Mouse (Mus musculus) MN1 (cell line): ENCODE measurements around the gene Rpp40.

Experiments used
- DNase-seq: peaks from one replicate; pipeline ENCODE4 v3.0.0-alpha.2; 2016; ENCODE audit warnings: low spot score

The Rpp40 gene

GRCm38 (mm10) chr13:35851581-35851980 is 54.6 kb downstream of the Rpp40 start:
- DNase-seq: no peak

- DNase-seq: peak; percentile 43
Measured at GRCm38 (mm10) chr13:35848694-35849093, 57.5 kb downstream of the Rpp40 start.

- DNase-seq: no peak
Measured at GRCm38 (mm10) chr13:35845306-35845705, 60.9 kb downstream of the Rpp40 start.
